Mouse (Mus musculus) embryonic fibroblast, embryonic 13.5 days (primary cell): ENCODE data around the gene Ppfibp1.

Source experiments
- CTCF ChIP-seq: IDR thresholded peaks from 2 replicates; pipeline ENCODE4 v1.5.1; 2011; ENCODE audit warnings: mild to moderate bottlenecking, control low read depth, low read length, moderate library complexity, borderline replicate concordance; ENCODE audit not compliant: insufficient read depth
- POLR2A ChIP-seq: IDR thresholded peaks from 2 replicates; pipeline ENCODE4 v1.6.1; 2011; ENCODE audit warnings: low read depth, mild to moderate bottlenecking, control low read depth, low read length, moderate library complexity

- TF ChIP-seq CTCF (no peak), POLR2A (no peak)
Observed at GRCm38 (mm10) chr6:146967836-146968235, 79.5 kb downstream of the Ppfibp1 start.
